In genomic region chr12:108221712-108222111, GRCm38 (mm10) we compare ENCODE assay signal across 16 mouse cellular contexts. TPM values are rescaled to one million over a fixed set of nuclear protein-coding genes. Genes with fewer than 3 reads are reported as not detected.
DNase-seq lines count a peak whose midpoint lies in the region; ATAC-seq and TF ChIP-seq lines count a peak whose summit lies in the region.
"Had no signal": no experiment of that assay in that cellular context is flagged by ENCODE, and none has a peak within 500 bp of the region (broad histone marks: within the 10 kb centered on the region; RNA-seq: fewer than 3 reads in every experiment).

No protein-coding gene starts in this region.

- no peaks in the 10 kb centered on the region for H3K36me3 ChIP-seq in hindbrain, embryonic 15.5 days
- H3K36me3 ChIP-seq in hindbrain, embryonic 12.5 days: no peaks in the 10 kb centered on the region
- no peaks in the 10 kb centered on the region for H3K36me3 ChIP-seq in hindbrain, embryonic 16.5 days (ENCODE audit: control insufficient read depth, insufficient read depth, low read length)
- H3K36me3 ChIP-seq in lung, postnatal 0 days (ENCODE audit: insufficient read depth, low read length): no peaks in the 10 kb centered on the region
- H3K36me3 ChIP-seq: forebrain, embryonic 15.5 days; midbrain, embryonic 12.5 days had no signal

- no peak for TF ChIP-seq EP300 in lung, postnatal 0 days (IDR thresholded peaks at IDR 0.05)

- H3K9ac ChIP-seq in hindbrain, embryonic 15.5 days: no peak overlapping the region
- no peak overlapping the region for H3K9ac ChIP-seq in hindbrain, embryonic 12.5 days
- no peak overlapping the region for H3K9ac ChIP-seq in hindbrain, embryonic 16.5 days (ENCODE audit: low read depth, low read length)
- H3K9ac ChIP-seq in lung, postnatal 0 days (replicated peaks; ENCODE audit: low read depth): no peak overlapping the region
- H3K9ac ChIP-seq: forebrain, embryonic 15.5 days; midbrain, embryonic 12.5 days had no signal

- 0 out of 2 replicates have a peak overlapping the region, but pooled peaks have one; percentile 4 for H3K4me2 ChIP-seq in hindbrain, embryonic 15.5 days
- H3K4me2 ChIP-seq in hindbrain, embryonic 12.5 days (replicated peaks): no peak overlapping the region
- H3K4me2 ChIP-seq in hindbrain, embryonic 16.5 days (ENCODE audit: low read length): no peak overlapping the region
- no peak overlapping the region for H3K4me2 ChIP-seq in lung, postnatal 0 days (replicated peaks; ENCODE audit: low read depth, low read length)
- H3K4me2 ChIP-seq: forebrain, embryonic 15.5 days; midbrain, embryonic 12.5 days had no signal

- peak overlapping the region; percentile 78 for H3K27ac ChIP-seq in hindbrain, embryonic 15.5 days (replicated peaks)
- H3K27ac ChIP-seq in hindbrain, embryonic 12.5 days: no peak overlapping the region
- 0 out of 2 replicates have a peak overlapping the region, but pooled peaks have one; percentile 0 for H3K27ac ChIP-seq in hindbrain, embryonic 16.5 days (ENCODE audit: low read depth, low read length)
- no peak overlapping the region for H3K27ac ChIP-seq in lung, postnatal 0 days (ENCODE audit: low read length)
- H3K27ac ChIP-seq: stomach, postnatal 0 days had no signal

- 83% methylated on average over 7 of the region's 7 CpGs for WGBS in hindbrain, embryonic 15.5 days
- 91% methylated on average over 7 of the region's 7 CpGs for WGBS in hindbrain, embryonic 12.5 days
- WGBS in hindbrain, embryonic 16.5 days: 75% methylated on average over 7 of the region's 7 CpGs
- 84% methylated on average over 7 of the region's 7 CpGs for WGBS in lung, postnatal 0 days

- peaks cover 92% of the 10 kb centered on the region for H3K4me1 ChIP-seq in hindbrain, embryonic 15.5 days (replicated peaks)
- peaks cover 91% of the 10 kb centered on the region for H3K4me1 ChIP-seq in hindbrain, embryonic 12.5 days
- peaks cover 56% of the 10 kb centered on the region for H3K4me1 ChIP-seq in hindbrain, embryonic 16.5 days (ENCODE audit: control insufficient read depth, insufficient read depth, low read depth, low read length)
- H3K4me1 ChIP-seq in lung, postnatal 0 days (ENCODE audit: insufficient read depth, low read depth, low read length): no peaks in the 10 kb centered on the region; the same call in none of the 2 replicates

- no peak overlapping the region for H3K4me3 ChIP-seq in hindbrain, embryonic 15.5 days
- H3K4me3 ChIP-seq in hindbrain, embryonic 12.5 days: no peak overlapping the region
- no peak overlapping the region for H3K4me3 ChIP-seq in hindbrain, embryonic 16.5 days (ENCODE audit: low read length)
- no peak overlapping the region for H3K4me3 ChIP-seq in lung, postnatal 0 days (ENCODE audit: low read depth, low read length)
- H3K4me3 ChIP-seq: forebrain, embryonic 15.5 days; midbrain, embryonic 12.5 days; myocyte had no signal

- no peaks in the 10 kb centered on the region for H3K27me3 ChIP-seq in hindbrain, embryonic 15.5 days
- no peaks in the 10 kb centered on the region for H3K27me3 ChIP-seq in hindbrain, embryonic 12.5 days
- no peaks in the 10 kb centered on the region for H3K27me3 ChIP-seq in hindbrain, embryonic 16.5 days (replicated peaks; ENCODE audit: control insufficient read depth, insufficient read depth, low read length)
- no peaks in the 10 kb centered on the region for H3K27me3 ChIP-seq in lung, postnatal 0 days (replicated peaks; ENCODE audit: insufficient read depth, low read length)
- H3K27me3 ChIP-seq: forebrain, embryonic 15.5 days; midbrain, embryonic 12.5 days had no signal

- TF ChIP-seq CTCF in lung, postnatal 0 days (IDR thresholded peaks at IDR 0.05): no peak

- H3K9me3 ChIP-seq in hindbrain, embryonic 15.5 days: no peaks in the 10 kb centered on the region
- no peaks in the 10 kb centered on the region for H3K9me3 ChIP-seq in hindbrain, embryonic 12.5 days (replicated peaks)
- no peaks in the 10 kb centered on the region for H3K9me3 ChIP-seq in hindbrain, embryonic 16.5 days (ENCODE audit: control insufficient read depth, low read length)
- no peaks in the 10 kb centered on the region for H3K9me3 ChIP-seq in lung, postnatal 0 days (ENCODE audit: low read length)
- H3K9me3 ChIP-seq: forebrain, embryonic 15.5 days; midbrain, embryonic 12.5 days had no signal

- peak; percentile 70 for DNase-seq in cerebellum, adult 9-11 months
- no peak for DNase-seq in cerebellum, postnatal 14 days
- peak; percentile 56 for DNase-seq in brain, adult 2 months (ENCODE audit: low read depth, low spot score)
- no peak for DNase-seq in lung, postnatal 0 days (ENCODE audit: low spot score)
- DNase-seq: adrenal gland, adult 2 months; kidney, adult 9 months; kidney, postnatal 14 days; thymus, adult 2 months had no signal

- ATAC-seq in hindbrain, embryonic 15.5 days (ENCODE audit: low FRiP score, low read depth): no peak
- ATAC-seq in hindbrain, embryonic 12.5 days (ENCODE audit: low FRiP score): no peak
- ATAC-seq in hindbrain, embryonic 16.5 days: no peak
- ATAC-seq in lung, postnatal 0 days: no peak
- ATAC-seq: intestine, embryonic 16.5 days had no signal

RNA-seq across cellular contexts. Expression of gene Ccnk, which starts 42.3 kb away (rescaled TPM):
- polyA plus RNA-seq in hindbrain, embryonic 15.5 days (2015; fragmentation: Nextera tagmentation; extraction: Ambion mirVana): 2.8 and 3.1 TPM in 2 replicates
- 2.9 and 3.6 TPM in 2 replicates for polyA plus RNA-seq in hindbrain, embryonic 12.5 days (2016; fragmentation: Nextera tagmentation; extraction: Ambion mirVana)
- polyA plus RNA-seq in hindbrain, embryonic 16.5 days (2015; fragmentation: Nextera tagmentation; extraction: Ambion mirVana): 2.2 and 2.6 TPM in 2 replicates
- 2.0 and 2.5 TPM in 2 replicates for polyA plus RNA-seq in lung, postnatal 0 days (2015; fragmentation: Nextera tagmentation; extraction: Ambion mirVana)

RNA-seq across cellular contexts. Expression of gene Setd3, which starts 42.6 kb away (rescaled TPM):
- 95.6 and 95.9 TPM in 2 replicates for polyA plus RNA-seq in hindbrain, embryonic 15.5 days (2015; fragmentation: Nextera tagmentation; extraction: Ambion mirVana)
- polyA plus RNA-seq in hindbrain, embryonic 12.5 days (2016; fragmentation: Nextera tagmentation; extraction: Ambion mirVana): 108 and 118 TPM in 2 replicates
- 93.6 and 97.6 TPM in 2 replicates for polyA plus RNA-seq in hindbrain, embryonic 16.5 days (2015; fragmentation: Nextera tagmentation; extraction: Ambion mirVana)
- polyA plus RNA-seq in lung, postnatal 0 days (2015; fragmentation: Nextera tagmentation; extraction: Ambion mirVana): 60.3 and 71.9 TPM in 2 replicates

RNA-seq across cellular contexts. Expression of gene Ccdc85c, which starts 53.5 kb away (rescaled TPM):
- 13.7 and 14.7 TPM in 2 replicates for polyA plus RNA-seq in hindbrain, embryonic 15.5 days (2015; fragmentation: Nextera tagmentation; extraction: Ambion mirVana)
- polyA plus RNA-seq in hindbrain, embryonic 12.5 days (2016; fragmentation: Nextera tagmentation; extraction: Ambion mirVana): 15.2 and 16.3 TPM in 2 replicates
- 7.5 and 10.2 TPM in 2 replicates for polyA plus RNA-seq in hindbrain, embryonic 16.5 days (2015; fragmentation: Nextera tagmentation; extraction: Ambion mirVana)
- 4.1 and 4.5 TPM in 2 replicates for polyA plus RNA-seq in lung, postnatal 0 days (2015; fragmentation: Nextera tagmentation; extraction: Ambion mirVana)

Comparison
In these comparisons a context has a peak if more than half of its experiments do, and no peak if none do; other contexts are left out.
1. DNase-seq: peak in cerebellum, adult 9-11 months (single experiment) and brain, adult 2 months (single experiment); none in cerebellum, postnatal 14 days (0 of 2) and lung, postnatal 0 days (single experiment).
2. H3K27ac ChIP-seq: peak in hindbrain, embryonic 15.5 days (single experiment) and hindbrain, embryonic 16.5 days (single experiment); none in hindbrain, embryonic 12.5 days (single experiment) and lung, postnatal 0 days (single experiment).